Mouse (Mus musculus): Measurements from ENCODE around the gene Ppih.

GRCm38 (mm10) chr4:119320131-119320830, at the start of gene Ppih:
- TF ChIP-seq GATA1 (IDR thresholded peaks at IDR 0.05; ENCODE audit: borderline replicate concordance, low read length), result no peak
- TF ChIP-seq FLI1 (IDR thresholded peaks at IDR 0.05; ENCODE audit: low read length), result peak; percentile 90
